Mouse (Mus musculus): ENCODE measurements around the gene Ubox5.

Gene Ubox5

GRCm38 (mm10) chr2:130634006-130634738 is 4.3 kb upstream of the Ubox5 start:
- DNase-seq, result no peak

DNA sequence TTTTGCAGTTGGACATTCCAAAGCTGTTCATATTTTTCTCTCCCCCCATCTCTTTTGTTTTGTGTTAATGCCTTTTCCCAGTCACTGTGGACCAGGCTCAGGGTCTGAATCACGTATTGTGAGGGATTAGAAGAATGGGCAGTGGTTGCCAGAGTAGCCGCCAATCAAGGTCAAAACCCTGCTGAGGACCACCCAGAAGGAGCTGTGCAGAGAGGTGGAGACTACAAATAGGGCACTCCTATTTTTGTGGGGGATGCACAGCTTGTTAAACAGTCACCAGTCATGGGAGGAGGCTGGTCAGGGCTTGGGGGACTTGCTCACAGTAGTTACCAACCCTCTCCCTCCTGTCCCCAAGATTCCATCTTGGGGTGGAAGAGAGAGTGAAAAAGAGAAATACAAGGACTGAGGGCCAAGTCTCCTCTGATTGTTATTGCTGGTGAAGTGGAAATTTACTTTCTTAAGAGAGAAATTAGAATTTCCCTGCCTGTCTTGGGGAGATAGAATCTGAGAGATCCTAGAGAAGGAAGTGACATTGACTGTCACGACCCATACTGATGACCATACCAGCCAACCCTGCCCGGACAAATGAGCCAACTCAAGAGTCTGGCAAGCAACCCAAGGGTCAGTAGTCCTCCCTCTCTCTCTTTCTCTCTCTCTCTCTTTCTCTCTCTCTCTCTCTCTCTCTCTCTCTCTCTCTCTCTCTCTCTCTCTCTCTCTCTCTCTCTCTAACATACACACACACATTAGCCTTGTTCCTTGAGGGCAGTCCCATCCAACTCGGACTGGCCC is 3.2 kb upstream of the Ubox5 start:
- no peak for DNase-seq

GRCm38 (mm10) chr2:130632416-130632815 is 2.6 kb upstream of the Ubox5 start:
- DNase-seq, result no peak

DNA sequence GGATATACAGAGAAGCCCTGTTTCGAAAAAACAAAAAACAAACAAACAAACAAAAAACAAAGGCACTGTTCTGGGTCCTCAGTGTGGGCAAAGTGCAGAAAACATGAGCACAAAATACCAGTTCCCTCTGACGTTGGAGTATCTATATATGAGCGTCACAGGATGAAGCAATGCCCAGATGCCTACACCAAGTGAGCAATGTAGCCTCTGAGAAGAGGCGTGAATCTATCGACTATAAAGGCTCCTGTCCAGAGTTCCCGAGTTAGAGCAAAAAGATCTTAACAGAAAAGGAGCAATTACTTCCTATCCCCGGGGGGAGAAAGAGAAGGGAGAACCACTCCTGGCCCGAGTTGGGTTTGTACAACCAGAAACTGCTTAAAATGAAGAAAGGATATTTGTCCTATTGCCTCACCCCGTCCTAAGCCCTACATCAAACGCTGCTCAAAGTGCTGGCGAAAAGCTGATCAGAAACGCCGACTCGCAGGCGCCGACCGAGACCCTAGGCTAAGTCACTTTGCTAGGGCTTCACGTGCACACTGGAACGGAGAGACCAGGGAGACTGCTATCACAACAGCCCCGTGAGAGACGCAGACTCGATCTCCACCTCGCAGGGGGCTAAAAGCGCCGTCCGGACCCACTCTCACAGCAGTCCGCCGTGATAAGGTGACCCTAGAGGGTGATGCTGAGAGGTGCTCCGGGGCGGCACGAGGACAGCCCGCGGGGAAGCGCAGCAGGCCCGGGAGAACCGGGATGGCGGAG is 579 bp downstream of the Ubox5 start:
- no peak for DNase-seq

GRCm38 (mm10) chr2:130628424-130628823 is 1.4 kb downstream of the Ubox5 start:
- no peak for DNase-seq

- no peak for DNase-seq
Measured at GRCm38 (mm10) chr2:130618972-130619371, 10.9 kb downstream of the Ubox5 start.

GRCm38 (mm10) chr2:130613091-130613490 is 16.7 kb downstream of the Ubox5 start:
- DNase-seq, result no peak

GRCm38 (mm10) chr2:130602195-130602594 is 27.6 kb downstream of the Ubox5 start:
- no peak for DNase-seq

DNA sequence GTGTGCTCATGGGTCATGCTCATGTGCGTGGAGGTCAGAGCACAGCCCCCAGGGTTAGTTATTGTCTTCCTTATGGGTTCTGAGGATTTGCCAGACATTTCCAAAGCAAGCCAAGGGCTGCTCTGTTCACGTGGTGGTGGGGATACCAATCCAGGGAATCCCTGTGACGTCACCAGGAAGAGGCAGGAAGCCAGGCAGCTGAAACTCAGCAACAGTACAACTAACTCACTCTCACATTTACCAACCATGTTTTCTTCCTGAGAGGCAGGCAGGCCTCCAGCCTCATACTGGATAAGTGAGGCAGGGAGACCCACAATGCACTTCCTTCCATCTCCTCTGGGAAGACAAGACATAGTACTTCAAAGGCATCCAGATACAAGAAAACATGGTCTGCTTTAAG is 31.4 kb downstream of the Ubox5 start:
- no peak for DNase-seq

- DNase-seq, result no peak
Measured at GRCm38 (mm10) chr2:130597601-130598010, 32.2 kb downstream of the Ubox5 start.

DNA sequence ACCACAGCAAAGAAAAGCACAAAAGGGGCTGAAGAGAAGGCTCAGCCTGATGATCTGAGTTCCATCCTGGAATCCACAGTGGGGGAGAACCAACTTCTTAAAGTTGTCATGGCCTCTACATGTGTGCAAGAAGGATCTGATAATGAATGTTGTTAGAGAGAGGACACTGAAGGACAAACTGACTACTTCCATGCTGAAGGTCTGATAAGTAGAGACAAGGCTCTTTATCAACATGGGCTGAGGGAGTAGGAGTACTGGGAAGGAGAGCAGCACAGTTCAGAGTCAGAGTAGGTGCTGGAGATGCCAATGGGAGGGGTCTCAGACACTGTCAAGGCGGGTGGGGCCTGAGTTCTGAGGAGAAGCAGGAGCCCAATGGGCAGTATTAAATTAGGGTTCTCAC is 34.2 kb downstream of the Ubox5 start:
- DNase-seq, result no peak

GRCm38 (mm10) chr2:130591016-130591415 is 38.8 kb downstream of the Ubox5 start:
- DNase-seq, result no peak

DNA sequence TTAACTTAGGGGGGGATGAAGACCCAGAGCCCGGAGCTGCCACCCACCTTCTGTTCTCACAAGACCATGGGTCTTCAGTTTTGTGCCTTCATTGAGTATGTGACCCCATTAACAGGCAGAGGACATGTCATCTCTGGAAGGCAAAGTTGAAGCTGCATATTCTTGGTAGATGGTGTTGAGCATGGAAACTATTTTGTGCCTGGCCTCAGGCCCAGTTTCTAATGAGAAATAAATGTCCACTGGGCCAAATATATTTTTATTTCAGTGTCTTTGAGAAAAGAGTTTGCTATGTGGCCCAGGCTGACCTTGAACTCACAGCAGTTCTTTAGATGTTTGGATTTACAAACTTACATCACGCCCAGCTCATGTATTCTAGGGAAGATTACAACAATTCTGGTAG is 40.1 kb downstream of the Ubox5 start:
- DNase-seq, result no peak

GRCm38 (mm10) chr2:130589157-130589556 is 40.7 kb downstream of the Ubox5 start:
- DNase-seq, result no peak

DNA sequence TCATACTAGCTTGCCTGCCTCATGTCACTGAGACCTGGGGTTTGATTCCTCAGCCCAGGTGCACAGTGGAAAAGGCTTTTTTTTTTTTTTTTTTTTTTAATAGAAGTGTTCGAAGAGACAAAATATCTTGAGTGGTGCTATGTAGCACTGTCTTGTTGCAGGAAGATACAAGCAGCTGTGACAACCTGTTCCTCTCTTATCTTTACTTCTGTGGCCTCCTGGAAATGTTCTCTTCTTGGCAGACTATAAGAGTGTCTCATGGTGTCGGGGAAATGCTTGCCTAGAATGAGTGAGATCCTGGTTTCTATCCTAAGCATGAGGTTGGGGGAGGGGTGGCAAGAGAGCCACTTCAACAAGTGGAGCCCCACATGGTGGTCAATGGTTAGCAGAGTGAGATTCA is 41.5 kb downstream of the Ubox5 start:
- DNase-seq, result no peak

GRCm38 (mm10) chr2:130586016-130586415 is 43.8 kb downstream of the Ubox5 start:
- DNase-seq, result peak; percentile 58

DNA sequence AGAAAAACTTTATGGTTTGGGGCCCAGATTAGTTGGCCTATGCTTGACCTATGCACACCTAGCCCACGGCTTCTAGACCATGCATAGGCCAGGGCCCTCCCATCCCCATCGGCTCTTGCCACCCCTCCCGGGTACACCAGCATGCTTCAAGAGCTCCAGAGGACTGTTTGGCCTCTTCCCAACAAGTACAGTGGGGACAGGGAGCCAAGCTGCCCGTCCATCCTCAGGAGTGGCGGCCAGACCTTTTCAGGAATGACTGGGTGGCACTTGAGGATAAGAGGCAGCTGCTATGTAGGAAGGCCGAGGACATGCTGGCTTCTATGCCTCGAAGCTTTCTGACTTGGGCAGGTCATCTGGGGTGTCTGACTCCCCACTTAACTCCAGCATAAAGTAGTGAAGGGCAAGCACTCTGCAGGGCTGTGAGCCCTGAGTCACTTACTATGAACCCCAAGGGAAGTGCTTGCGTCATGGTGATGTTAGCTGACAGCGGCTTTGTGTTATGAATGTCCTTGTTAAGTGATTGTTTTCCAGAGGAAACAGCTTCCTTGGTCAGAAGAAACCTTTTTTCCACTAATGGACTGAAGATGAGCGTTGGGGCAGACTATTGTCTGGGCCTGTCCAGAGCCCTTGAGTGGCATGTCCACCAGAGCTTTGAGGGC is 45.8 kb downstream of the Ubox5 start:
- no peak for DNase-seq

GRCm38 (mm10) chr2:130582552-130582951 is 47.3 kb downstream of the Ubox5 start, which contains the start of gene Avp:
Gene Avp, minus strand, starts transcription at chr2:130582554.
- no peak for DNase-seq

DNA sequence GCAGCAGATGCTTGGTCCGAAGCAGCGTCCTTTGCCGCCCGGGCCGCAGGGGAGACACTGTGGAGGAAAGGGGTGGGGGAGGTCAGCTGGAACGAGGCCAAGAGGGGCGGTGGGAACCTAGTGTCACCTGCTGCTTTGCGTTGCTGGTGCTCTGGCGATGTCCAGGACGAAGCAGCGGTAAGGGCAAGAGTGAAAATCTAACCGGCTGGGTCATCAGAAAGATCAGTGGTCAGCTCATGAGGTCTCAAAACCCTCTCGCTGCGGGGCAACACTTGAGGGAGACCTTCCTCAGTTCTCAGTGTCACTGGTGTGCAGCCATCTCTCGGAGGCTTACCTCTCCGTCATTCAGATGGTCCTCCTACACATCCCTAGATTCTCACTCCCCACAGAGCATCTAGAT is 48.6 kb downstream of the Ubox5 start:
- DNase-seq, result no peak

GRCm38 (mm10) chr2:130579791-130580190 is 50.0 kb downstream of the Ubox5 start:
- DNase-seq, result no peak

GRCm38 (mm10) chr2:130578148-130578547 is 51.7 kb downstream of the Ubox5 start:
- DNase-seq, result peak; percentile 50

DNA sequence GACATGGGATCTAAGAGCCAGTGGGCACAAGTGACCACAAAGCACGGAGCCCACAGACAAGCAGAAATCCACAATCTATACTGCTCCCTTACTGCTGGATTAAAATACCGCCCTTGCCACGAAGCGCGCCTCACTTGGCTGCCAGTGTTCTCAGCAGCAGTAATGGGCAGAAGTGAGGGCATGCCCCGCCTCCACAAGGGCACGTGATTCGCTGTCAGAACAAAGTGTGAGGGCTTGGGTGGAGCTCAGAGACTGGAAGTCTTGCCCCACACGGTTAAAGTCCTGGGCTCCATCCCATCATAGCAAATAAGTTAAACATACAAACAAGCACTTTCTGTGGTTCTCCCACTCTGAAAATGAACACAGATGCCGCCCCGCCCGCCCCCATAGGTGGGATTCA is 52.2 kb downstream of the Ubox5 start:
- no peak for DNase-seq

DNA sequence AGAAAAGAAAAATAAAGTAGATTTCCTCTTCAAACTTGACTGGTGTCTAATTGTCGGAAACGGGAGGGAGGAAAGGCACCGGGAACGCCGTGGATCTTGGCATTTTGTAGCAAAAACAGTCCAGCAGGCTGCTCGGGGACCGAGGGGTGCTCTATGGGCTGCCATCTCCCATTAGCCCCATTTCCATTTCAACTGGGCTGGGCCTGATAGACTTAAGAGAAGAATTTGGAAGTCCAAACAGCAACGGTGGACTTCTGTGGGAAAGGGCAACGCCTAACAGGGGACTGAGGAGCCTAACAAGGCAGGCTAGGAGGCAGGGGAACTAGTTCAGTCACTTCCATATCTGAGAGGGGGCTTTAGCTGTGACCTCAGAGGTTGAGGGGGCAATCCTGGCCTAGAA is 52.8 kb downstream of the Ubox5 start:
- DNase-seq, result no peak

All from right cerebral cortex, postnatal 25 days (tissue).